Mouse (Mus musculus) lung, postnatal 0 days (tissue): ENCODE measurements around the gene Wnt10b. TPM values are rescaled to one million over a fixed set of nuclear protein-coding genes. Genes with fewer than 3 reads are reported as not detected.

Experiments used
- ATAC-seq: fragments of 200-750 bp; cut with Nextera tagmentation; 2 replicates; pipeline ENCODE4 v1.8.0; 2017; ENCODE audit warnings: moderate library complexity
- DNase-seq: peaks from one replicate; pipeline ENCODE4 v3.0.0-alpha.2; 2016; ENCODE audit warnings: low spot score
- H3K27ac ChIP-seq: fragments of 300-500 bp; sonication (generic); 2 replicates; pipeline ENCODE4 v1.5.1; 2014; ENCODE audit warnings: antibody characterized with exemption, mild to moderate bottlenecking, low read length, mixed read lengths
- H3K27me3 ChIP-seq: fragments of 300-500 bp; sonication (generic); replicated peaks from 2 replicates; pipeline ENCODE4 v1.6.1; 2014; ENCODE audit warnings: low read length, mixed read lengths; ENCODE audit not compliant: insufficient read depth
- H3K36me3 ChIP-seq: fragments of 300-500 bp; sonication (generic); 2 replicates; pipeline ENCODE4 v1.6.1; 2014; ENCODE audit warnings: low read length, mixed read lengths; ENCODE audit not compliant: insufficient read depth
- H3K4me1 ChIP-seq: fragments of 300-500 bp; sonication (generic); 2 replicates; pipeline ENCODE4 v1.6.1; 2014; ENCODE audit warnings: antibody characterized with exemption, low read depth, low read length, mixed read lengths; ENCODE audit not compliant: insufficient read depth
- H3K4me2 ChIP-seq: fragments of 300-500 bp; sonication (generic); replicated peaks from 2 replicates; pipeline ENCODE4 v1.6.1; 2014; ENCODE audit warnings: low read depth, mild to moderate bottlenecking, low read length, moderate library complexity, mixed read lengths
- H3K4me3 ChIP-seq: fragments of 300-500 bp; sonication (generic); 2 replicates; pipeline ENCODE4 v1.5.1; 2014; ENCODE audit warnings: low read depth, low read length
- H3K9ac ChIP-seq: fragments of 300-500 bp; sonication (generic); replicated peaks from 2 replicates; pipeline ENCODE4 v1.6.1; 2014; ENCODE audit warnings: low read depth, mild to moderate bottlenecking
- H3K9me3 ChIP-seq: fragments of 300-500 bp; sonication (generic); 2 replicates; pipeline ENCODE4 v1.6.1; 2016; ENCODE audit warnings: low read length, mixed read lengths
- CTCF ChIP-seq: IDR thresholded peaks from 2 replicates; pipeline ENCODE4 v1.5.1; 2016; ENCODE audit warnings: antibody characterized with exemption, mild to moderate bottlenecking
- EP300 ChIP-seq: IDR thresholded peaks from 2 replicates; pipeline ENCODE4 v1.6.1; 2016; ENCODE audit warnings: antibody characterized with exemption, mild to moderate bottlenecking, control low read depth
- WGBS: fragments of 180-500 bp; shearing (Covaris S2); extraction: QIAGEN DNeasy Blood & Tissue Kit; methylation state at CpG from one replicate; pipeline ENCODE4 v1.1.7; 2014; 5-methylcytosine and 5-hydroxymethylcytosine counted together
- polyA plus RNA-seq: library from polyadenylated mRNA; unstranded; fragments of >200 nt; fragmentation: Nextera tagmentation; extraction: Ambion mirVana; gene quantifications from 2 replicates; pipeline ENCODE4 v1.2.1, GENCODE M21; 2015

Wnt10b gene
- polyA plus RNA-seq, 1 experiment from 2014 or later, result 0.13 TPM

DNA sequence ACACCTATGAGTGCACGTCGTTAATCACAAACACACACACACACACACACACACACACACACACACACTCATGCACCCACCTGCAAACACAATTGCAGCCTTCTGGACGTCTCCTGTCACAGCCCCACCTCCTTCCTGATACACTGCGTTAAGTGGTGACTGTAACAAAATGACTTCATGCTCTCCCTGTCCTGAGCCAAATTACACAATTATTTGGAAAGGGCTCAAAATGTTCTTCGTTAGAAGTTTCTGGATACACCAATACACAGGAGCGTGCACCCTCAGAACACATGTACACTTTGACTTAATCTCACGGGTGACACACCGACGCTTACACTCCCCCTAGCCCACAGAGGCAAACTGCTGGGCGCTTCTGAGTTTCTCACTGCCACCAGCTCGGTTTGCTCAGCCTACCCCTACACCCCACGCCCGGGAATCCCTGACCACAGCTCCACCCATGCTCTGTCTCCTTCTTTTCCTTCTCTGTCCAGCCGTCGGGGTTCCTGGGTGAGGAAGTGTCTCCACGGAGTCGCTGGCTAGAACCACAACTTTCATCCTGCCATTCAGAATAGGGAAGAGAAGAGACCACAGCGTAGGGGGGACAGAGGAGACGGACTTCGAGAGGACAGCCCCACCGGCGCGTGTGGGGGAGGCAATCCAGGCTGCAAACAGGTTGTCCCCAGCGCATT is 11.2 kb upstream of the Wnt10b start:
- Histone ChIP-seq H3K27me3 (peaks cover 58% of the 10 kb centered on the region), H3K9ac (no peak overlapping the region), H3K36me3 (no peaks in the 10 kb centered on the region), H3K27ac (no peak overlapping the region), H3K9me3 (no peaks in the 10 kb centered on the region), H3K4me3 (peak overlapping the region; percentile 10; the same call in 1 of the 2 replicates), H3K4me1 (peaks cover 8% of the 10 kb centered on the region; the same call in 1 of the 2 replicates), H3K4me2 (peak overlapping the region; percentile 33; the same call in 1 of the 2 replicates)
- 7% methylated on average over 24 of the region's 24 CpGs for WGBS
- DNase-seq (peak; percentile 82), ATAC-seq (peak; percentile 68)
- TF ChIP-seq EP300 (no peak), CTCF (no peak)

DNA sequence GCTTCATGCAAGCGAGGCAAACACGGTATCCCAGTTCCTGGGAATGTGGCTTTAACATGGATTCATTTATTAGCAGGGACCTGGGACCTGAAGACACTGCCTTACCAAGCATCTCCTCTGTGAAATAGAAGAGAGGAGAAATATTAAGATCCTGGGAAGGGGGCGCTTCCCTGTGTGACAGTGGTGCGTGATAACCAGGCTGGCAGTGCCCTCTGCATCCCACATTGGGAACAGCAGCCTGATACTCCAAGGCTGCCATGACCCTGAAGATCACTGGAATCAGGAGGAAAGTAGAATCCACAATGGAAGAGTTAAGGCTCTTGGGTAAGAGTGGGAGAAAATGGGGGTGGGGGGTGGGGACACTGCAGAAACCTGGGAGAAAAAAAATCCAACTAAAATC is 10.0 kb upstream of the Wnt10b start:
- Histone ChIP-seq H3K9me3 (no peaks in the 10 kb centered on the region), H3K4me2 (no peak overlapping the region), H3K36me3 (no peaks in the 10 kb centered on the region), H3K4me1 (peaks cover 4% of the 10 kb centered on the region; the same call in 1 of the 2 replicates), H3K4me3 (no peak overlapping the region), H3K27me3 (peaks cover 46% of the 10 kb centered on the region), H3K27ac (no peak overlapping the region), H3K9ac (no peak overlapping the region)
- ATAC-seq (0 out of 2 replicates have a peak, but pooled peaks have one; percentile 22), DNase-seq (peak; percentile 47)
- 31% methylated on average over 4 of the region's 4 CpGs for WGBS
- peak; percentile 78 for TF ChIP-seq CTCF
- no peak for TF ChIP-seq EP300

DNA sequence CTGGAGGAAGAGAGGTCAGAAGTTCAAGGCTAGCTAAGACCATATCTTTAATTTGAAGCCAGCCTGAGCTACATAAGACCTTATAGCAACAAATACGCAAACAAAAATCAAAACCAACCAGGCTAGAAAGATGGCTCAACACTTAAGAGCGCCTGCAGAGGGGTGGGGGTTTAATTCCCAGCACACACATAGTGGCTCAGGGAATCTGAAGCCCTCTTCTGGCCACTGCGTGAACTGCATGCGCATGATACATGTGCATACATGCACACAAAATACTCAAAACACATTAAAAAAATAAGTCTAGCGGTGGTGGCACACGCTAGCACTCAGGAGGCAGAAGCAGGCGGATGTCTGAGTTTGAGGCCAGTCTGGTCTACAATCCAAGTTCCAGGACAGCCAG is 7.8 kb upstream of the Wnt10b start:
- 35% methylated on average over 7 of the region's 7 CpGs for WGBS
- no peak overlapping the region for H3K4me3 ChIP-seq
- no peak for TF ChIP-seq EP300
- TF ChIP-seq CTCF, result peak; percentile 68
- H3K9ac ChIP-seq, result no peak overlapping the region
- no peak overlapping the region for H3K4me2 ChIP-seq
- no peaks in the 10 kb centered on the region for H3K36me3 ChIP-seq
- DNase-seq (no peak), ATAC-seq (no peak)
- H3K27me3 ChIP-seq, result peaks cover 34% of the 10 kb centered on the region
- H3K4me1 ChIP-seq, result peaks cover under 1% of the 10 kb centered on the region; the same call in 1 of the 2 replicates
- H3K27ac ChIP-seq, result no peak overlapping the region
- no peaks in the 10 kb centered on the region for H3K9me3 ChIP-seq

DNA sequence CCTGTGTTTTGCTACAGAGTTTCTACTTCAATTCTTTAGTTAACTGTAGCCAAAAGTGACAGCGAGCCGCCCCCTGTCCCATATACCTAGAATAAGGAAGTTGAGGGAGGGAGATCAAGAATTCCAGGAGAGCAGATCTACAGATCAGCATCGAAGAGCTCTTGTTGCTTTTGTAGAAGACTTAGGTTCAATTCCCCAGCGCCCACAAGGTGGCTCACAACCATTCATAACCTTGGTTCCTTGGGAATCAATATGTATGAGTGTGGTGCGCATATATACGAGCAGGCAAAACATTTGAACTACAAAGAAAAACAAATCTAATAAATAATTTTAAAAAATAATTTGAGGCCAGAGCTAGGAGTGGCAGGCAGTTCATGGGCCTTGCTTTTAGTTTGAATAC is 3.2 kb upstream of the Wnt10b start:
- H3K9ac ChIP-seq, result no peak overlapping the region
- TF ChIP-seq CTCF (no peak), EP300 (no peak)
- WGBS, result 34% methylated on average over 6 of the region's 6 CpGs

DNA sequence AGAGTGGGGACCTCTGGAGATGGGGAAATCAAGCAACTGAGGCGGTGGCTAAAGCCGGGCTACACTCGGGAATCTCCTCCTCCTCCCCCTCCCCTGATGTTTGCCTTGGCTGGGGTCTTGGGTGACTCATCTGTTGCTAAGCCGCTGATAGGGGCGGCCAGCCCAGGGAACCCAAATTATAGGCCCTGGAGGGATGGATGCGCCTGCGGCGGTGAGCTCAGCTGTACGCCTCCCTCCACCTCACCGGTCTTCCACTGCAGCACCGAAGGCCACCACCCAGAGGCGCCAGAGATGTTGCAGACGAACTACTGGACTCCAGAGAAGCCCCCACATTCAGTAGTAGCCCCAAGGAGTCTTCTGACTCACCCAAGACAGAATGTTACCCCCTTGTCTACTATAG is 2.6 kb upstream of the Wnt10b start:
- no peak overlapping the region for H3K27ac ChIP-seq
- no peaks in the 10 kb centered on the region for H3K9me3 ChIP-seq
- no peak overlapping the region for H3K4me2 ChIP-seq
- no peaks in the 10 kb centered on the region for H3K36me3 ChIP-seq
- H3K4me3 ChIP-seq, result no peak overlapping the region
- H3K27me3 ChIP-seq, result peaks cover 62% of the 10 kb centered on the region
- DNase-seq (no peak), ATAC-seq (peak; percentile 13; the same call in 1 of the 2 replicates)
- peaks cover 5% of the 10 kb centered on the region; the same call in 1 of the 2 replicates for H3K4me1 ChIP-seq
- 13% methylated on average over 13 of the region's 13 CpGs for WGBS
- TF ChIP-seq EP300 (no peak), CTCF (peak; percentile 45)
- H3K9ac ChIP-seq, result no peak overlapping the region

More for the DNA sequence above, 3.2 kb upstream of the Wnt10b start:
- peaks cover 5% of the 10 kb centered on the region; the same call in 1 of the 2 replicates for H3K4me1 ChIP-seq
- H3K27ac ChIP-seq, result no peak overlapping the region
- H3K27me3 ChIP-seq, result peaks cover 56% of the 10 kb centered on the region
- H3K4me2 ChIP-seq, result no peak overlapping the region
- no peak overlapping the region for H3K4me3 ChIP-seq
- H3K9me3 ChIP-seq, result no peaks in the 10 kb centered on the region
- ATAC-seq (no peak), DNase-seq (no peak)
- H3K36me3 ChIP-seq, result no peaks in the 10 kb centered on the region

DNA sequence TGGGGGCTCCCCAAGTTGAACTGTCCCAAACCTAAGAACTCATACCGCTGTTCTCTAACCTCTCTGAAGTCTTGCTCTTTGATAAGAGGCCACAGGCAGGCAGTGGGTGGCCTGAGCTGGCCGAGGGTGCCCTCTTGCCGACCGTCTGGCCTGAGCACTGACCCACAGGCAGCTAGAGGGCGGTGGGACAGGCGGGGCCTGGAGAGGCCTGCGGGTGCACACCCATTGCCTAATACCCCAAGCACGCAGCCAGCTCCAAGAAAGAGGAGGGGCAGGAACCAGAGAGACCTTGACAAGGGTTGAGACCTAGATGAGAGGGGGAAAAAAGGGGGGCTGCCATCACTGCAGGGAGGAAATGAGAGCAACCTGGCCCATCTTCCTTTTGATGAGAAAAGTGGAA is 2.1 kb upstream of the Wnt10b start:
- no peak overlapping the region for H3K4me3 ChIP-seq
- H3K27me3 ChIP-seq, result peaks cover 67% of the 10 kb centered on the region
- H3K9me3 ChIP-seq, result no peaks in the 10 kb centered on the region
- H3K4me1 ChIP-seq, result peaks cover 5% of the 10 kb centered on the region; the same call in 1 of the 2 replicates
- DNase-seq (peak; percentile 40), ATAC-seq (peak; percentile 55)
- no peak overlapping the region for H3K4me2 ChIP-seq
- no peak overlapping the region for H3K27ac ChIP-seq
- WGBS, result 4% methylated on average over 8 of the region's 8 CpGs
- H3K9ac ChIP-seq, result no peak overlapping the region
- TF ChIP-seq CTCF (peak; percentile 28), EP300 (no peak)
- H3K36me3 ChIP-seq, result no peaks in the 10 kb centered on the region
